Mouse (Mus musculus) hematopoietic multipotent progenitor cell, adult 10-12 weeks (in vitro differentiated cells): ENCODE data around the gene Il34. TPM values are rescaled to one million over a fixed set of nuclear protein-coding genes. Genes with fewer than 3 reads are reported as not detected.

Experiments
- polyA plus RNA-seq: library from polyadenylated mRNA; stranded (reverse); fragments of >175 nt; gene quantifications from 2 replicates; pipeline ENCODE4 v1.2.3, GENCODE M21; 2012; ENCODE audit warnings: low replicate concordance

Gene Il34
- polyA plus RNA-seq, result 0.78 and 0.98 TPM in 2 replicates

DNA sequence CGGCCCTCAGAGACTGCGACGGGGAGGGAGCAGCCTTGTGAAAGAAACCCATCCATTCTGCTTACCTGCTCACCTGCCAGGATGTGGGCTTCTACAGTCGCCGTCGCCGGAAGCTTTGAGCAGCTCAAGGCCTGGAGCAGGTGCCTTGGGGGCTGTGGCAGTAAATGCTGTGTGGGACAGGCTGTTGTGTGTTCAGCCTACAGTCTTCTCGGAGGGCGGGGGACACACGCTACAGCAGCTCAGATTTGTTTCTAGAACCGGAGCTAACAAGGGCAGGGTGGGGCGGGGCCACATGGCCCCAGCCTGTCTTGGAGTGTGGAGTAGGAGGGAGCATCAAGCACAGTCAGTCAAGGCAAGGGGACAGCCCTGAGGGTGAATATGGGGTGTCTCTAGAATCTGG, at the start of gene Il34:
TSS of gene Il34 (minus strand) at position 256 of the 400 bp plus-strand sequence.

DNA sequence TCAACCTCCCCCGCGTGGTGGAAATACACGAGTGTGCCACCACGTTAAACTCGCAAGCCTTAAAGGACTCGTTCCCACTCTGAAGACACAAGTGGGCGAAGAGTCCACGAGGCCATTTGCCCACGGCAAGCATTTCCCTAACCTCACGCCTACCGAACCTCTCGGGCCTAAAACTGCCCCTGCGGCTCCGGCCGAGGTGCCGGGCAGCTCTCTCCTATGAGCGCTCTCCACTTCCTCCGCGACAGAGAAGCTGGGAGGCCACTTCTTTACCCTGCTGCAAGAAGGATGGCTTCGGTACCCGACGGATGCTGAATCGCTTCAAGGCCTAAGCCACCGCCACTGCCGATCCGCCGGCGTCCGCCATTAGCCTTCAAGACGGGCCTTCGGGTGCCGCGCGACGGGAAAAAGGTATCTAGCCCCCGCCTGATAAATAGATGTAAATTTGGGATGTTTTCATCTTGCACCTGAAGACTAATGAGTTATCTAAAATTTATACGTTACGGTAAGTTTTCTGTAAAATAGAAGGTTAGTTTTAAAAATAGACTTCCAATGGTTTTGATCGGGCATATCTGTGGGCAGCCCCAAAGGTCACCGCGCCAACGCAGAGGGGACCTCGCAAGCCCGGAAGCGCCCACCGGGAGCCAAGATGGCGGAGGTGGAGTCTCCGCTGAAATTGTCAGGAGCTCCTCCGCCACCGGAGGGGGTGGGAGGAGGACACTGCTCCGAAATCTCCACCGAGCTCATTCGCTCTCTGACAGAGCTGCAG, 40.9 kb upstream of the Il34 start, which contains the start of the genes Cog4 and Sf3b3:
TSS of gene Cog4 (plus strand) at position 196 of the 766 bp plus-strand sequence.
TSS of gene Sf3b3 (minus strand) at position 383 of the 766 bp plus-strand sequence.

DNA sequence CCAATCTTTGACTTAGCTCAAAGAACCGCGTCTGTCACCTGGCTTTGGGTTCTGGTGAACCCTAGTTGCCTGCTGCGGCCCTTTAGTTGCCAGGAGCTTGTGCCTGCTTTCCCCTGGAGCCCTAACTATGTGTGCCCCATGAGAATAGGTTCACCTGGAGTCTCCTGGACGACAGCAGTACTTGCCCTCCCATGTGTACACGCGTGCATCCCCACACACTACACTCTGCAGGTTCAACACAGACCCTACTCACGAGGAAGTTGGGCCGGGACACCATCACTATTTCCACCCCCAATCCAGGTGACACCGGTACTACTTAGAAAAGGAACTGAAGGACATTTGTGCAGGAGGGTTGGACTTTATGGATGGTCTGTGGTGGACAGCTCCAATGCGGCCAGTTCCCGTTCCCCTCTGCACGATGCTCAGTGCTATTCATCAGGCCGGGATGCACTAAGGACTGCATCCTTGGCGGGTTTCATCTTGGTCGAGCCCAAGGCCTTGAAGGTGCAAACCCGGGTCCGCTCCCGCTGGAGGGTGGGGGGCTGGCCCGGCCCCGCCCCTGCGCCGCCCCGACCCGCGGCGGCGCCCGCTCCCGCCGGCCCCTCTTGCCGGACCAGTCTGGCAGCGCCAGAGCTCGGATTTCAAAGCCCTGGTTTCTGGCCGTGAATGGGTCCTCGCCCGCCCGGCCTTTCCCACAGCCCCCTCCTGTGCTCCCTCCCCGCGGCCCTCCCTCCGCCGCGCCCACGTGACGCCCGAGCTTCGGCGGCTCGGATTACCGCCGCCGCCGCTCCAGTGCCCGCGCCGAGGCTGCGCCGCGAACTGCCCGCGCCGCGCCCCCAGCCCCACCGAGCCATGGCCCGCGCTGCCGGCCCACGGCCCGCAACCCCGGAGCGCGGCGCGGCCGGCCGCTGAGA, 84.8 kb downstream of the Il34 start, which contains the start of gene Mtss1l:
TSS of gene Mtss1l (plus strand) at position 792 of the 914 bp plus-strand sequence.

Other genes with a start within 250 kb of the Il34 start
- gene Vac14, start 187.3 kb downstream of the Il34 start, polyA plus RNA-seq, result 62.0 and 64.7 TPM in 2 replicates
- 4.4 and 6.8 TPM in 2 replicates for gene Mtss1l, start 84.4 kb downstream of the Il34 start, polyA plus RNA-seq
- 13.2 and 17.4 TPM in 2 replicates for gene Cog4, start 40.7 kb upstream of the Il34 start, polyA plus RNA-seq
- 5.9 and 9.9 TPM in 2 replicates for gene Sf3b3, start 40.9 kb upstream of the Il34 start, polyA plus RNA-seq
- 9.1 and 14.1 TPM in 2 replicates for gene Fuk, start 96.6 kb upstream of the Il34 start, polyA plus RNA-seq
- 30.8 and 31.2 TPM in 2 replicates for gene St3gal2, start 114.0 kb upstream of the Il34 start, polyA plus RNA-seq
- 13.8 and 28.3 TPM in 2 replicates for gene Ddx19a, start 191.9 kb upstream of the Il34 start, polyA plus RNA-seq
- gene Ddx19b, start 225.8 kb upstream of the Il34 start, polyA plus RNA-seq, result 2.0 and 5.8 TPM in 2 replicates
- gene Aars, start 227.2 kb upstream of the Il34 start, polyA plus RNA-seq, result 7.3 and 11.7 TPM in 2 replicates